Mouse (Mus musculus): ENCODE results near the gene Gm14496.
"Not testable (repeated sequence)": the region's sequence is repeated elsewhere in the genome, so short reads cannot be mapped to it uniquely, and the experiment has no call there.

Gm14496 gene

GRCm38 (mm10) chr2:181990829-181991228 is at the start of gene Gm14496:
Gene Gm14496, plus strand, starts transcription at chr2:181991129.
- no peak for DNase-seq

- not testable (repeated sequence) for DNase-seq
Measured at GRCm38 (mm10) chr2:181952747-181953680, 37.9 kb upstream of the Gm14496 start.

GRCm38 (mm10) chr2:181968395-181968794 is 22.5 kb upstream of the Gm14496 start:
- DNase-seq = no peak

GRCm38 (mm10) chr2:181969187-181969586 is 21.7 kb upstream of the Gm14496 start:
- DNase-seq = no peak

GRCm38 (mm10) chr2:181981969-181982368 is 9.0 kb upstream of the Gm14496 start:
- not testable (repeated sequence) for DNase-seq
